Mouse (Mus musculus) lung, postnatal 0 days (tissue): Measurements from ENCODE around the gene Chtf18.

ENCODE experiments used
- CTCF ChIP-seq: IDR thresholded peaks from 2 replicates; pipeline ENCODE4 v1.5.1; 2016; ENCODE audit warnings: antibody characterized with exemption, mild to moderate bottlenecking
- EP300 ChIP-seq: IDR thresholded peaks from 2 replicates; pipeline ENCODE4 v1.6.1; 2016; ENCODE audit warnings: antibody characterized with exemption, mild to moderate bottlenecking, control low read depth

DNA sequence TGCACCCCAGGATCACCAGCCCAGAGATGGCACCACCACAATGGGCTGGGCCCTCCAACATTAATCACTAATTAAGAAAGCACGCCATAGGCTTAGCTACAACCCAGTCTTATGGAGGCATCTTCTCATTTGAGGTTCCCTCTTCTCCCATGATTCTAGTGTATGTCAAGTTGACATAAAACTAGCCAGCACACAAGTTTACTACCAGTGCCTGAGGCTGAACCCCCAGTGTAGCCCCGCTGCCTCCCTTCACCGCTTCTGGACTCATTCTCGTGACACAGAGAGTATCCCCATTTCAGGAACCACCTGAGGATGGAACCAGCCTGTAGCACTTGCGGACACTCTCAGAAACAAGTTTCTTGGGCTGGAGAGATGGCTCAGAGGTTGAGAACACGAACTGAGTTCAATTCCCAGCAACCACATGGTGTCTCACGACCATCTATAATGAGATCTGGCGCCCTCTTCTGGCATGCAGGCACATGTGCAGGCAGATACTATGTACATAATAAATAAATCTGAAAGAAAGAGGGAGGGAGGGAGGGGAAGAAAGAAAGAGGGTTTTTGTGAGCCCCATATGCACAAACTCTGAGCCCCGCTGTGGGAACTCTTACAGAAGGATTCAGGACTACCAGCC lies 26.2 kb downstream of the Chtf18 start:
- TF ChIP-seq CTCF = peak; percentile 54
- no peak for TF ChIP-seq EP300
